Mouse (Mus musculus) liver, embryonic 14.5 days (tissue): ENCODE measurements around the gene Dis3l2.

Experiments used
- CTCF ChIP-seq: IDR thresholded peaks from 2 replicates; pipeline ENCODE4 v1.5.1; 2016; ENCODE audit warnings: antibody characterized with exemption, low read depth, control low read depth
- EP300 ChIP-seq: IDR thresholded peaks from 2 replicates; pipeline ENCODE4 v1.6.1; 2016; ENCODE audit warnings: antibody characterized with exemption, low read depth

GRCm38 (mm10) chr1:86703300-86703964, at the start of gene Dis3l2:
- TF ChIP-seq CTCF (no peak), EP300 (no peak)
